Mouse (Mus musculus): ENCODE data around the gene Zfhx2. TPM values are rescaled to one million over a fixed set of nuclear protein-coding genes. Genes with fewer than 3 reads are reported as not detected.

Zfhx2 gene
- polyA plus RNA-seq, 1 experiment from 2014 or later = 7.6 TPM

- 88% methylated on average over 22 of the region's 22 CpGs for WGBS
- no peak for DNase-seq (ENCODE audit: low spot score)
- no peak overlapping the region for H3K27ac ChIP-seq (replicated peaks)
- peaks cover 45% of the 10 kb centered on the region for H3K4me1 ChIP-seq
- no peak overlapping the region for H3K4me3 ChIP-seq
- peaks cover 65% of the 10 kb centered on the region for H3K36me3 ChIP-seq
- peaks cover 40% of the 10 kb centered on the region for H3K27me3 ChIP-seq (ENCODE audit: low read depth, poor library complexity, severe bottlenecking)
- H3K9me3 ChIP-seq (replicated peaks) = no peaks in the 10 kb centered on the region
These were observed 28.3 kb downstream of the Zfhx2 start for GRCm38 (mm10) chr14:55063581-55064381.

GRCm38 (mm10) chr14:55063117-55063516 is 29.0 kb downstream of the Zfhx2 start:
- H3K4me3 ChIP-seq = no peak overlapping the region
- peaks cover 40% of the 10 kb centered on the region for H3K27me3 ChIP-seq (ENCODE audit: low read depth, poor library complexity, severe bottlenecking)
- WGBS = 88% methylated on average over 5 of the region's 5 CpGs
- H3K9me3 ChIP-seq (replicated peaks) = no peaks in the 10 kb centered on the region
- peaks cover 45% of the 10 kb centered on the region for H3K4me1 ChIP-seq
- no peak for DNase-seq (ENCODE audit: low spot score)
- peaks cover 58% of the 10 kb centered on the region for H3K36me3 ChIP-seq
- H3K27ac ChIP-seq (replicated peaks) = peak overlapping the region; percentile 65; the same call in 1 of the 2 replicates

- peaks cover 53% of the 10 kb centered on the region for H3K36me3 ChIP-seq
- no peak overlapping the region for H3K4me3 ChIP-seq
- H3K27me3 ChIP-seq (ENCODE audit: low read depth, poor library complexity, severe bottlenecking) = peaks cover 40% of the 10 kb centered on the region
- H3K9me3 ChIP-seq (replicated peaks) = no peaks in the 10 kb centered on the region
- H3K4me1 ChIP-seq = peaks cover 45% of the 10 kb centered on the region
- no peak for DNase-seq (ENCODE audit: low spot score)
- WGBS = 29% methylated on average over 17 of the region's 17 CpGs
- peak overlapping the region; percentile 65; the same call in 1 of the 2 replicates for H3K27ac ChIP-seq (replicated peaks)
These were observed 29.5 kb downstream of the Zfhx2 start for GRCm38 (mm10) chr14:55062626-55063025.

- Histone ChIP-seq H3K27me3 (ENCODE audit: low read depth, poor library complexity, severe bottlenecking) (peaks cover 40% of the 10 kb centered on the region), H3K4me1 (peaks cover 45% of the 10 kb centered on the region), H3K36me3 (peaks cover 45% of the 10 kb centered on the region), H3K4me3 (no peak overlapping the region), H3K9me3 (replicated peaks) (no peaks in the 10 kb centered on the region), H3K27ac (replicated peaks) (peak overlapping the region; percentile 49; the same call in 1 of the 2 replicates)
- 37% methylated on average over 7 of the region's 7 CpGs for WGBS
- no peak for DNase-seq (ENCODE audit: low spot score)
These were observed 30.3 kb downstream of the Zfhx2 start for GRCm38 (mm10) chr14:55061845-55062244.

- Histone ChIP-seq H3K27ac (replicated peaks) (peak overlapping the region; percentile 72), H3K36me3 (peaks cover 26% of the 10 kb centered on the region), H3K4me1 (peaks cover 45% of the 10 kb centered on the region), H3K27me3 (ENCODE audit: low read depth, poor library complexity, severe bottlenecking) (peaks cover 27% of the 10 kb centered on the region), H3K4me3 (no peak overlapping the region), H3K9me3 (replicated peaks) (no peaks in the 10 kb centered on the region)
- WGBS = 34% methylated on average over 5 of the region's 5 CpGs
- DNase-seq (ENCODE audit: low spot score) = peak; percentile 40
These were observed 32.2 kb downstream of the Zfhx2 start for GRCm38 (mm10) chr14:55059931-55060330.

- Histone ChIP-seq H3K27ac (replicated peaks) (no peak overlapping the region), H3K4me3 (no peak overlapping the region), H3K36me3 (peaks cover 17% of the 10 kb centered on the region), H3K4me1 (peaks cover 45% of the 10 kb centered on the region), H3K27me3 (ENCODE audit: low read depth, poor library complexity, severe bottlenecking) (peaks cover 18% of the 10 kb centered on the region), H3K9me3 (replicated peaks) (no peaks in the 10 kb centered on the region)
- WGBS = 89% methylated on average over 1 of the region's 1 CpGs
- no peak for DNase-seq (ENCODE audit: low spot score)
These were observed 33.1 kb downstream of the Zfhx2 start for GRCm38 (mm10) chr14:55059009-55059408.

- DNase-seq (ENCODE audit: low spot score) = no peak
- no peaks in the 10 kb centered on the region for H3K36me3 ChIP-seq
- H3K4me1 ChIP-seq = peaks cover 11% of the 10 kb centered on the region
- H3K9me3 ChIP-seq (replicated peaks) = no peaks in the 10 kb centered on the region
- no peaks in the 10 kb centered on the region for H3K27me3 ChIP-seq (ENCODE audit: low read depth, poor library complexity, severe bottlenecking)
- 87% methylated on average over 11 of the region's 11 CpGs for WGBS
- no peak overlapping the region for H3K27ac ChIP-seq (replicated peaks)
- no peak overlapping the region for H3K4me3 ChIP-seq
These were observed 36.8 kb downstream of the Zfhx2 start for GRCm38 (mm10) chr14:55055167-55055834.

GRCm38 (mm10) chr14:55054191-55054749 is 37.9 kb downstream of the Zfhx2 start:
- Histone ChIP-seq H3K4me1 (peaks cover 7% of the 10 kb centered on the region), H3K9me3 (replicated peaks) (no peaks in the 10 kb centered on the region), H3K27me3 (ENCODE audit: low read depth, poor library complexity, severe bottlenecking) (no peaks in the 10 kb centered on the region), H3K36me3 (no peaks in the 10 kb centered on the region), H3K27ac (replicated peaks) (0 out of 2 replicates have a peak overlapping the region, but pooled peaks have one; percentile 13), H3K4me3 (no peak overlapping the region)
- WGBS = 86% methylated on average over 10 of the region's 10 CpGs
- DNase-seq (ENCODE audit: low spot score) = no peak

GRCm38 (mm10) chr14:55053708-55054190 is 38.4 kb downstream of the Zfhx2 start:
- peaks cover 12% of the 10 kb centered on the region for H3K4me1 ChIP-seq
- H3K36me3 ChIP-seq = no peaks in the 10 kb centered on the region
- H3K4me3 ChIP-seq = no peak overlapping the region
- no peaks in the 10 kb centered on the region for H3K9me3 ChIP-seq (replicated peaks)
- H3K27me3 ChIP-seq (ENCODE audit: low read depth, poor library complexity, severe bottlenecking) = no peaks in the 10 kb centered on the region
- 0 out of 2 replicates have a peak overlapping the region, but pooled peaks have one; percentile 13 for H3K27ac ChIP-seq (replicated peaks)
- DNase-seq (ENCODE audit: low spot score) = no peak
- 92% methylated on average over 17 of the region's 17 CpGs for WGBS

GRCm38 (mm10) chr14:55053050-55053449 is 39.1 kb downstream of the Zfhx2 start:
- Histone ChIP-seq H3K36me3 (no peaks in the 10 kb centered on the region), H3K4me1 (peaks cover 13% of the 10 kb centered on the region), H3K9me3 (replicated peaks) (no peaks in the 10 kb centered on the region), H3K4me3 (no peak overlapping the region), H3K27ac (replicated peaks) (no peak overlapping the region), H3K27me3 (ENCODE audit: low read depth, poor library complexity, severe bottlenecking) (no peaks in the 10 kb centered on the region)
- 97% methylated on average over 4 of the region's 4 CpGs for WGBS
- no peak for DNase-seq (ENCODE audit: low spot score)

- Histone ChIP-seq H3K9me3 (replicated peaks) (no peaks in the 10 kb centered on the region), H3K36me3 (no peaks in the 10 kb centered on the region), H3K4me1 (peaks cover 13% of the 10 kb centered on the region), H3K27me3 (ENCODE audit: low read depth, poor library complexity, severe bottlenecking) (no peaks in the 10 kb centered on the region), H3K4me3 (no peak overlapping the region), H3K27ac (replicated peaks) (no peak overlapping the region)
- WGBS = 88% methylated on average over 9 of the region's 9 CpGs
- DNase-seq (ENCODE audit: low spot score) = no peak
These were observed 39.6 kb downstream of the Zfhx2 start for GRCm38 (mm10) chr14:55052496-55052895.

- Histone ChIP-seq H3K27ac (replicated peaks) (no peak overlapping the region), H3K4me1 (peaks cover 13% of the 10 kb centered on the region), H3K36me3 (no peaks in the 10 kb centered on the region), H3K4me3 (no peak overlapping the region), H3K9me3 (replicated peaks) (no peaks in the 10 kb centered on the region), H3K27me3 (ENCODE audit: low read depth, poor library complexity, severe bottlenecking) (no peaks in the 10 kb centered on the region)
- WGBS = 84% methylated on average over 2 of the region's 2 CpGs
- DNase-seq (ENCODE audit: low spot score) = no peak
These were observed 44.1 kb downstream of the Zfhx2 start for GRCm38 (mm10) chr14:55047971-55048531.
